Mouse (Mus musculus) E14TG2a.4 (cell line): ENCODE data around the gene Pbld2.

Experiments used
- CTCF ChIP-seq: conservative IDR thresholded peaks from 2 replicates; pipeline ENCODE4 v1.5.1; 2014; ENCODE audit warnings: low read length
- NANOG ChIP-seq: IDR thresholded peaks from 2 replicates; pipeline ENCODE4 v1.6.1; 2014; ENCODE audit warnings: borderline replicate concordance, low read length, mixed read lengths
- POU5F1 ChIP-seq: IDR thresholded peaks from 2 replicates; pipeline ENCODE4 v1.6.1; 2014; ENCODE audit warnings: low read length, borderline replicate concordance

DNA sequence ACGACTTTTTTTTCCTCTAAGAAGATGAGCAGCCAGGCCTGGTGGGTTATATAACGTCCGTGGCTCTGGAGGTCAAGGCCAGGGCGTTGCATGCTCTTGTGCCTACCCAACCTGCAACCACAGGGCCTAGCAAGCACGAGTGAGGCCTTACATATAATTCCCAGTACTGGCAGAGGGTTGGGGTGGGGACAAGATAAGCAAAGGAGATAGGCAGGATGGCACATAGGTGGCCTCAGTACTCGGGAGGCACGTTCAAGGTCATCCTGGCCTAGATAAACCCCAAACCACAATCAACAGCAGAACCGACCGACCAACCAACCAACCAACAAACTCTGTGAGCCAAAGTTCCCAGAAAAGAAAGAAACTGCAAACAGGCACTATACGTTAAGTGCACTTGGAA lies 62.2 kb downstream of the Pbld2 start:
- TF ChIP-seq CTCF: no peak
- TF ChIP-seq NANOG: no peak
- TF ChIP-seq POU5F1: no peak
